Mouse (Mus musculus): ENCODE measurements around the gene Fdxacb1. TPM values are rescaled to one million over a fixed set of nuclear protein-coding genes. Genes with fewer than 3 reads are reported as not detected.
A peak's percentile ranks its signal among the peaks of the same experiment; 100 is the strongest.

Fdxacb1 gene
- polyA plus RNA-seq, 1 experiment = 3.6 TPM

GRCm38 (mm10) chr9:50753947-50754346, 14.1 kb upstream of the Fdxacb1 start:
- H3K4me2 ChIP-seq (ENCODE audit: low read depth) = peak overlapping the region; percentile 87

GRCm38 (mm10) chr9:50756711-50757110, 11.3 kb upstream of the Fdxacb1 start:
- H3ac ChIP-seq (ENCODE audit: control insufficient read depth, insufficient read length) = no peak overlapping the region
- peaks cover 12% of the 10 kb centered on the region for H3K36me3 ChIP-seq (ENCODE audit: control insufficient read depth, insufficient read depth)
- H3K27me3 ChIP-seq (ENCODE audit: control insufficient read depth, insufficient read depth, insufficient read length) = no peaks in the 10 kb centered on the region
- no peak overlapping the region for H3K4me2 ChIP-seq (ENCODE audit: low read depth)
- H3K4me3 ChIP-seq = no peak overlapping the region
- no peaks in the 10 kb centered on the region for H3K79me2 ChIP-seq (ENCODE audit: control insufficient read depth, insufficient read depth)
- TF ChIP-seq MAX (IDR thresholded peaks at IDR 0.05; ENCODE audit: low read depth) = no peak
- TF ChIP-seq POLR2A (IDR thresholded peaks at IDR 0.05; ENCODE audit: insufficient read length, low read depth) = no peak
- TF ChIP-seq MYOG (IDR thresholded peaks at IDR 0.05; ENCODE audit: control insufficient read depth in 1 of 3, insufficient read depth in 1 of 3, insufficient read length in 2 of 3, low read depth in 2 of 3) = no peak
- TF ChIP-seq POLR2AphosphoS2 (IDR thresholded peaks at IDR 0.05; ENCODE audit: insufficient read length, low read depth) = no peak
- TF ChIP-seq E2F4 (IDR thresholded peaks at IDR 0.05; ENCODE audit: insufficient read depth) = no peak
- no peak for TF ChIP-seq REST (IDR thresholded peaks at IDR 0.05; ENCODE audit: insufficient read depth, insufficient read length)
- TF ChIP-seq CEBPB (IDR thresholded peaks at IDR 0.05; ENCODE audit: insufficient read depth, poor library complexity, severe bottlenecking) = no peak
- no peak for TF ChIP-seq USF1 (IDR thresholded peaks at IDR 0.05; ENCODE audit: low read depth)
- TF ChIP-seq MYOD1 (IDR thresholded peaks at IDR 0.05; ENCODE audit: control insufficient read depth in 1 of 3, insufficient read length in 2 of 3, low read depth in 2 of 3) = no peak
- no peak for TF ChIP-seq TCF12 (IDR thresholded peaks at IDR 0.05; ENCODE audit: insufficient read depth, poor library complexity, severe bottlenecking)
- no peak for TF ChIP-seq TCF3 (IDR thresholded peaks at IDR 0.05; ENCODE audit: insufficient read length, low read depth)
- no peak for TF ChIP-seq SRF (IDR thresholded peaks at IDR 0.05; ENCODE audit: control insufficient read depth, insufficient read length, low read depth)

More at GRCm38 (mm10) chr9:50753947-50754346, 14.1 kb upstream of the Fdxacb1 start:
- H3K36me3 ChIP-seq (ENCODE audit: control insufficient read depth, insufficient read depth) = peaks cover 12% of the 10 kb centered on the region
- peaks cover 10% of the 10 kb centered on the region for H3K79me2 ChIP-seq (ENCODE audit: control insufficient read depth, insufficient read depth)
- H3K27me3 ChIP-seq (ENCODE audit: control insufficient read depth, insufficient read depth, insufficient read length) = no peaks in the 10 kb centered on the region
- H3K4me3 ChIP-seq = peak overlapping the region; percentile 76
- peak overlapping the region; percentile 45 for H3ac ChIP-seq (ENCODE audit: control insufficient read depth, insufficient read length)
- no peak for TF ChIP-seq MAX (IDR thresholded peaks at IDR 0.05; ENCODE audit: low read depth)
- TF ChIP-seq MYOG (IDR thresholded peaks at IDR 0.05; ENCODE audit: control insufficient read depth in 1 of 3, insufficient read depth in 1 of 3, insufficient read length in 2 of 3, low read depth in 2 of 3) = no peak
- TF ChIP-seq TCF3 (IDR thresholded peaks at IDR 0.05; ENCODE audit: insufficient read length, low read depth) = no peak
- TF ChIP-seq USF1 (IDR thresholded peaks at IDR 0.05; ENCODE audit: low read depth) = no peak
- no peak for TF ChIP-seq REST (IDR thresholded peaks at IDR 0.05; ENCODE audit: insufficient read depth, insufficient read length)
- no peak for TF ChIP-seq SRF (IDR thresholded peaks at IDR 0.05; ENCODE audit: control insufficient read depth, insufficient read length, low read depth)
- no peak for TF ChIP-seq POLR2A (IDR thresholded peaks at IDR 0.05; ENCODE audit: insufficient read length, low read depth)
- TF ChIP-seq TCF12 (IDR thresholded peaks at IDR 0.05; ENCODE audit: insufficient read depth, poor library complexity, severe bottlenecking) = no peak
- TF ChIP-seq MYOD1 (IDR thresholded peaks at IDR 0.05; ENCODE audit: control insufficient read depth in 1 of 3, insufficient read length in 2 of 3, low read depth in 2 of 3) = no peak
- no peak for TF ChIP-seq CEBPB (IDR thresholded peaks at IDR 0.05; ENCODE audit: insufficient read depth, poor library complexity, severe bottlenecking)
- no peak for TF ChIP-seq POLR2AphosphoS2 (IDR thresholded peaks at IDR 0.05; ENCODE audit: insufficient read length, low read depth)
- TF ChIP-seq E2F4 (IDR thresholded peaks at IDR 0.05; ENCODE audit: insufficient read depth) = no peak

- no peak overlapping the region for H3K4me2 ChIP-seq (ENCODE audit: low read depth)
- no peak overlapping the region for H3K4me3 ChIP-seq
- TF ChIP-seq POLR2AphosphoS2 (IDR thresholded peaks at IDR 0.05; ENCODE audit: insufficient read length, low read depth) (no peak), MAX (IDR thresholded peaks at IDR 0.05; ENCODE audit: low read depth) (no peak), USF1 (IDR thresholded peaks at IDR 0.05; ENCODE audit: low read depth) (no peak), TCF3 (IDR thresholded peaks at IDR 0.05; ENCODE audit: insufficient read length, low read depth) (no peak), MYOG (IDR thresholded peaks at IDR 0.05; ENCODE audit: control insufficient read depth in 1 of 3, insufficient read depth in 1 of 3, insufficient read length in 2 of 3, low read depth in 2 of 3) (no peak), SRF (IDR thresholded peaks at IDR 0.05; ENCODE audit: control insufficient read depth, insufficient read length, low read depth) (no peak), MYOD1 (IDR thresholded peaks at IDR 0.05; ENCODE audit: control insufficient read depth in 1 of 3, insufficient read length in 2 of 3, low read depth in 2 of 3) (no peak), TCF12 (IDR thresholded peaks at IDR 0.05; ENCODE audit: insufficient read depth, poor library complexity, severe bottlenecking) (no peak), REST (IDR thresholded peaks at IDR 0.05; ENCODE audit: insufficient read depth, insufficient read length) (no peak)
- H3ac ChIP-seq (ENCODE audit: control insufficient read depth, insufficient read length) = no peak overlapping the region
- no peaks in the 10 kb centered on the region for H3K27me3 ChIP-seq (ENCODE audit: control insufficient read depth, insufficient read depth, insufficient read length)
- no peaks in the 10 kb centered on the region for H3K79me2 ChIP-seq (ENCODE audit: control insufficient read depth, insufficient read depth)
- peaks cover 5% of the 10 kb centered on the region for H3K36me3 ChIP-seq (ENCODE audit: control insufficient read depth, insufficient read depth)
These were observed 6.4 kb upstream of the Fdxacb1 start for GRCm38 (mm10) chr9:50761520-50762243.

- no peaks in the 10 kb centered on the region for H3K36me3 ChIP-seq (ENCODE audit: control insufficient read depth, insufficient read depth)
- no peak overlapping the region for H3K4me2 ChIP-seq (ENCODE audit: low read depth)
- H3K27me3 ChIP-seq (ENCODE audit: control insufficient read depth, insufficient read depth, insufficient read length) = no peaks in the 10 kb centered on the region
- no peak overlapping the region for H3K4me3 ChIP-seq
- no peak overlapping the region for H3ac ChIP-seq (ENCODE audit: control insufficient read depth, insufficient read length)
- H3K79me2 ChIP-seq (ENCODE audit: control insufficient read depth, insufficient read depth) = no peaks in the 10 kb centered on the region
- no peak for TF ChIP-seq MYOG (IDR thresholded peaks at IDR 0.05; ENCODE audit: control insufficient read depth in 1 of 3, insufficient read depth in 1 of 3, insufficient read length in 2 of 3, low read depth in 2 of 3)
- no peak for TF ChIP-seq POLR2A (IDR thresholded peaks at IDR 0.05; ENCODE audit: insufficient read length, low read depth)
These were observed 4.7 kb upstream of the Fdxacb1 start for GRCm38 (mm10) chr9:50763331-50763730.

Measured in myocyte (in vitro differentiated cells).